Mouse (Mus musculus): ENCODE measurements around the gene Syngr4.

DNA sequence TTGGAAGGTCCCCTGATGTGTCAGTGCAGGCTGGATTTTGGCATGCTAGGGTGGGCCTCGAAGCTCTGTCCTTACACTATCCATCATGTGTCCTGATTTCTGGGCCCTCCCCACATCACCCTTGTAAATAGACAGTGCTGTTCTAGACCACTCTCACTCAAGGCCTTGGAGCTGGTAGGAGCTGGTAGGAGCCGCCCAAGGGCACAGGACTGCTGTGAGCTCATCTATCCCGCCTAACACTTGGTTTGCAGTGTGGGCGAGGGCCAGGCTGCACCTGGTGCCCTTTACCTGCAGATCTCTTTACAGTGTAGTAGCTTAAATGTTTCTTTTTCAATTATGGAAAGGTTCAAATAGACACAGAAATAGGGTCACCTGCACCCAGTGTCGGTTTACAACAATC, 18.5 kb upstream of the Syngr4 start:
- TF ChIP-seq CTCF (IDR thresholded peaks at IDR 0.05; ENCODE audit: extremely low read depth, insufficient read length, insufficient replicate concordance, low read depth, low read length) (no peak), POLR2A (IDR thresholded peaks at IDR 0.05; ENCODE audit: low read depth, low read length) (no peak)

Measured in small intestine, adult 2 months (tissue).